1 mouse cellular context compared by ENCODE assay signal in the genomic region with DNA sequence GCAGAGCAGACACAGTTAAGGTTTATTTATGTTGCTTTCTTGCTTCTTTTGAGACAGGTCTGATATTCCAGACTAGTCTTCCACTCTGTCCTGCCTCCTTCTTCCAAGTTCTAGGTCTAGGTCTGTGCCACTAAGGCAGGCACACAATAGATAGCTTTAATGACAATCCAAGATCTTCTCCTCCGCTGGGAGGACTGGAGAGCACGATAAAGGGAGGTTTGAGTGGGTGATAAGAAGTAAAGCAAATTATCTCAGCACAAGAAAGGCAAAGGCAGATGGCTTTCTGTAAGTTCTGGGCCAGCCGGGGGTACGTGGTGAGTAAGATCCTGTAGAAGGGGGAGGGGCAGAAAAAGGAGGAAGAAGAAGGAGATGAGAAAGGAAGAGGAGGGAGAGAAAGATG.
TF ChIP-seq lines count a peak whose summit lies in the region.

No protein-coding gene starts in this region.

TF ChIP-seq in MEL, 35 proteins besides CTCF, POLR2A, EP300 and RAD21:
- no peak for TF ChIP-seq UBTF (IDR thresholded peaks at IDR 0.05; ENCODE audit: borderline replicate concordance, insufficient read depth, low read depth, low read length)
- TF ChIP-seq ETS1 (IDR thresholded peaks at IDR 0.05; ENCODE audit: low read depth, low read length): peak; percentile 69; the same call in 1 of the 2 replicates
- no peak for TF ChIP-seq POLR2AphosphoS5 (IDR thresholded peaks at IDR 0.05; ENCODE audit: borderline replicate concordance, low read depth, low read length)
- TF ChIP-seq MAFK (IDR thresholded peaks at IDR 0.05; ENCODE audit: borderline replicate concordance, low read depth, low read length): no peak
- no peak for TF ChIP-seq CHD1 (IDR thresholded peaks at IDR 0.05; ENCODE audit: low read depth, low read length)
- TF ChIP-seq ZC3H11A (IDR thresholded peaks at IDR 0.05; ENCODE audit: low read depth, low read length): no peak
- peak; percentile 66; the same call in 1 of the 2 replicates for TF ChIP-seq MAZ (IDR thresholded peaks at IDR 0.05; ENCODE audit: low read depth, low read length)
- no peak for TF ChIP-seq TBP (IDR thresholded peaks at IDR 0.05; ENCODE audit: low read depth, low read length)
- TF ChIP-seq TAL1 (IDR thresholded peaks at IDR 0.05; ENCODE audit: low read length): peak; percentile 26
- 0 out of 2 replicates have a peak, but pooled peaks have one; percentile 21 for TF ChIP-seq ZNF384 (IDR thresholded peaks at IDR 0.05; ENCODE audit: low read depth, low read length)
- TF ChIP-seq MAX (IDR thresholded peaks at IDR 0.05; ENCODE audit: low read length): no peak
- peak; percentile 95 for TF ChIP-seq TCF12 (IDR thresholded peaks at IDR 0.05; ENCODE audit: low read depth, low read length)
- TF ChIP-seq ZMIZ1 (IDR thresholded peaks at IDR 0.05; ENCODE audit: low read depth, low read length): no peak
- TF ChIP-seq NELFE (IDR thresholded peaks at IDR 0.05; ENCODE audit: low read depth, low read length): no peak
- peak; percentile 63 for TF ChIP-seq RCOR1 (IDR thresholded peaks at IDR 0.05; ENCODE audit: low read depth, low read length)
- peak; percentile 86 for TF ChIP-seq GATA1 (IDR thresholded peaks at IDR 0.05; ENCODE audit: low read depth, low read length)
- no peak for TF ChIP-seq E2F4 (IDR thresholded peaks at IDR 0.05; ENCODE audit: borderline replicate concordance, low read depth, low read length)
TF ChIP-seq in MEL: peak in this region for 7.
